Mouse (Mus musculus): Measurements from ENCODE around the gene Rnpepl1. TPM values are rescaled to one million over a fixed set of nuclear protein-coding genes. Genes with fewer than 3 reads are reported as not detected.

Rnpepl1 gene
- polyA plus RNA-seq, 3 experiments from 2014 or later = 20.5 to 34.1 (median 28.4) TPM

GRCm38 (mm10) chr1:92907632-92908360, 2.8 kb upstream of the Rnpepl1 start:
- ATAC-seq = no peak

GRCm38 (mm10) chr1:92908664-92909063, 1.9 kb upstream of the Rnpepl1 start:
- ATAC-seq = no peak

- no peak for ATAC-seq
These were observed 1.5 kb upstream of the Rnpepl1 start for GRCm38 (mm10) chr1:92909068-92909467.

- ATAC-seq = no peak
These were observed 540 bp downstream of the Rnpepl1 start for GRCm38 (mm10) chr1:92910925-92911720.

- ATAC-seq = no peak
These were observed 1.1 kb downstream of the Rnpepl1 start for GRCm38 (mm10) chr1:92911721-92912138.

GRCm38 (mm10) chr1:92912286-92912685, 1.7 kb downstream of the Rnpepl1 start:
- no peak for ATAC-seq

GRCm38 (mm10) chr1:92914239-92914638, 3.7 kb downstream of the Rnpepl1 start:
- ATAC-seq = no peak

GRCm38 (mm10) chr1:92914993-92915392, 4.4 kb downstream of the Rnpepl1 start:
- no peak for ATAC-seq

- ATAC-seq = no peak
These were observed 6.1 kb downstream of the Rnpepl1 start for GRCm38 (mm10) chr1:92916725-92917124.

GRCm38 (mm10) chr1:92919151-92919550, 8.6 kb downstream of the Rnpepl1 start:
- ATAC-seq = no peak

GRCm38 (mm10) chr1:92919775-92920174, 9.2 kb downstream of the Rnpepl1 start:
- no peak for ATAC-seq

- no peak for ATAC-seq
These were observed 10.1 kb downstream of the Rnpepl1 start for GRCm38 (mm10) chr1:92920474-92921200.

- ATAC-seq = no peak
These were observed 10.9 kb downstream of the Rnpepl1 start for GRCm38 (mm10) chr1:92921496-92921895.

GRCm38 (mm10) chr1:92930171-92930706, 19.7 kb downstream of the Rnpepl1 start:
- no peak for ATAC-seq

- ATAC-seq = no peak
These were observed 23.0 kb downstream of the Rnpepl1 start for GRCm38 (mm10) chr1:92933611-92934010.

- ATAC-seq = peak; percentile 93
These were observed 23.7 kb downstream of the Rnpepl1 start, which contains the start of gene Capn10 for GRCm38 (mm10) chr1:92934182-92934827. Gene Capn10 (plus strand): TSS chr1:92934376.

- ATAC-seq = no peak
These were observed 24.7 kb downstream of the Rnpepl1 start for GRCm38 (mm10) chr1:92935054-92935962.

- no peak for ATAC-seq
These were observed 25.4 kb downstream of the Rnpepl1 start for GRCm38 (mm10) chr1:92935977-92936376.

GRCm38 (mm10) chr1:92936467-92936866, 25.9 kb downstream of the Rnpepl1 start:
- no peak for ATAC-seq

GRCm38 (mm10) chr1:92937797-92938196, 27.2 kb downstream of the Rnpepl1 start:
- ATAC-seq = no peak

- no peak for ATAC-seq
These were observed 29.2 kb downstream of the Rnpepl1 start for GRCm38 (mm10) chr1:92939746-92940145.
